Mouse (Mus musculus) liver, embryonic 14.5 days (tissue): ENCODE data around the gene Naglu. TPM values are rescaled to one million over a fixed set of nuclear protein-coding genes. Genes with fewer than 3 reads are reported as not detected.

Experiments used
- ATAC-seq: fragments of 200-750 bp; cut with Nextera tagmentation; 2 replicates; pipeline ENCODE4 v1.8.0; 2017; ENCODE audit warnings: moderate number of reproducible peaks, mild to moderate bottlenecking, moderate library complexity; ENCODE audit not compliant: insufficient read depth
- DNase-seq, 3 experiments: peaks; one replicate each; pipeline ENCODE4 v3.0.0-alpha.2; 2012 to 2013; ENCODE audit warnings: low read depth in 3 of 3, low spot score in 3 of 3
- H3K27ac ChIP-seq: fragments of 300-500 bp; sonication (generic); 2 replicates; pipeline ENCODE4 v1.5.1; 2014; ENCODE audit warnings: moderate library complexity, mild to moderate bottlenecking, control low read depth, inconsistent platforms
- H3K27me3 ChIP-seq: fragments of 300-500 bp; sonication (generic); 2 replicates; pipeline ENCODE4 v1.6.1; 2014; ENCODE audit warnings: mild to moderate bottlenecking, low read length, moderate library complexity; ENCODE audit not compliant: control insufficient read depth, insufficient read depth
- H3K36me3 ChIP-seq: fragments of 300-500 bp; sonication (generic); replicated peaks from 2 replicates; pipeline ENCODE4 v1.6.1; 2014; ENCODE audit warnings: low read depth; ENCODE audit not compliant: control insufficient read depth, insufficient read depth
- H3K4me1 ChIP-seq, 2 experiments: fragments of 200-500 bp in 1 of 2; fragments of 300-500 bp in 1 of 2; sonication (generic) in 1 of 2; replicated peaks; 2 replicates each; pipeline ENCODE4 v1.6.1; 2012 to 2014; ENCODE audit warnings: antibody characterized with exemption in 1 of 2, inconsistent platforms in 1 of 2, low read length in 1 of 2; ENCODE audit not compliant: control insufficient read depth in 2 of 2, insufficient read depth in 2 of 2
- H3K4me2 ChIP-seq: fragments of 300-500 bp; sonication (generic); 2 replicates; pipeline ENCODE4 v1.6.1; 2014; ENCODE audit warnings: low read depth, mild to moderate bottlenecking, control low read depth, moderate library complexity
- H3K4me3 ChIP-seq, 2 experiments: fragments of 200-500 bp in 1 of 2; fragments of 300-500 bp in 1 of 2; sonication (generic) in 1 of 2; 2 replicates each; pipeline ENCODE4 v1.5.1; 2012 to 2014; ENCODE audit warnings: low read depth in 2 of 2, low read length in 2 of 2, mild to moderate bottlenecking in 2 of 2, control low read depth in 1 of 2, inconsistent platforms in 1 of 2, moderate library complexity in 1 of 2; ENCODE audit not compliant: insufficient read depth in 1 of 2
- H3K9ac ChIP-seq: fragments of 300-500 bp; sonication (generic); replicated peaks from 2 replicates; pipeline ENCODE4 v1.6.1; 2014; ENCODE audit warnings: mild to moderate bottlenecking, control low read depth, moderate library complexity
- H3K9me3 ChIP-seq: fragments of 300-500 bp; sonication (generic); 2 replicates; pipeline ENCODE4 v1.6.1; 2016; ENCODE audit warnings: low read length, mixed read lengths; ENCODE audit not compliant: control insufficient read depth
- CTCF ChIP-seq: IDR thresholded peaks from 2 replicates; pipeline ENCODE4 v1.5.1; 2016; ENCODE audit warnings: antibody characterized with exemption, low read depth, control low read depth
- EP300 ChIP-seq: IDR thresholded peaks from 2 replicates; pipeline ENCODE4 v1.6.1; 2016; ENCODE audit warnings: antibody characterized with exemption, low read depth
- WGBS: fragments of 180-500 bp; shearing (Covaris S2); extraction: QIAGEN DNeasy Blood & Tissue Kit; methylation state at CpG from one replicate; pipeline ENCODE4 v1.1.7; 2014; ENCODE audit not compliant: insufficient replicate concordance; 5-methylcytosine and 5-hydroxymethylcytosine counted together
- polyA plus RNA-seq, 2 experiments: library from polyadenylated mRNA; depleted of rRNA in 1 of 2; stranded (reverse) in 1 of 2; unstranded in 1 of 2; fragments of >200 nt; fragmentation: Nextera tagmentation in 1 of 2; extraction: Ambion mirVana in 1 of 2; gene quantifications; 2 replicates each; pipeline versions ENCODE4 v1.2.1 to v1.2.3; 2012 to 2014

Gene Naglu
- polyA plus RNA-seq, 2 experiments: 3.4 to 4.3 TPM

GRCm38 (mm10) chr11:101030136-101030807 lies 39.5 kb upstream of the Naglu start:
- H3K4me2 ChIP-seq: no peak overlapping the region
- H3K9me3 ChIP-seq: no peaks in the 10 kb centered on the region
- WGBS: 92% methylated on average over 10 of the region's 10 CpGs
- TF ChIP-seq EP300 (no peak), CTCF (no peak)
- peaks cover 88% of the 10 kb centered on the region for H3K36me3 ChIP-seq
- DNase-seq (no peak), ATAC-seq (no peak)
- H3K9ac ChIP-seq: no peak overlapping the region
- H3K4me3 ChIP-seq: no peak overlapping the region
- no peak overlapping the region for H3K27ac ChIP-seq
- no peaks in the 10 kb centered on the region for H3K4me1 ChIP-seq
- no peaks in the 10 kb centered on the region for H3K27me3 ChIP-seq

- peaks cover 87% of the 10 kb centered on the region for H3K36me3 ChIP-seq
- no peak overlapping the region for H3K4me3 ChIP-seq
- no peak overlapping the region for H3K9ac ChIP-seq
- no peaks in the 10 kb centered on the region for H3K4me1 ChIP-seq
- no peak for TF ChIP-seq CTCF
- TF ChIP-seq EP300: no peak
- no peak overlapping the region for H3K27ac ChIP-seq
- DNase-seq (no peak), ATAC-seq (no peak)
- WGBS: 83% methylated on average over 4 of the region's 4 CpGs
- H3K4me2 ChIP-seq: no peak overlapping the region
- H3K27me3 ChIP-seq: no peaks in the 10 kb centered on the region
- no peaks in the 10 kb centered on the region for H3K9me3 ChIP-seq
These were observed 39.0 kb upstream of the Naglu start for GRCm38 (mm10) chr11:101030808-101031156.

- peaks cover 86% of the 10 kb centered on the region for H3K36me3 ChIP-seq
- H3K9ac ChIP-seq: no peak overlapping the region
- H3K4me3 ChIP-seq: no peak overlapping the region
- WGBS: 93% methylated on average over 1 of the region's 1 CpGs
- TF ChIP-seq CTCF (no peak), EP300 (no peak)
- H3K27me3 ChIP-seq: no peaks in the 10 kb centered on the region
- DNase-seq: no peak
- no peak overlapping the region for H3K4me2 ChIP-seq
- no peak for ATAC-seq
- H3K4me1 ChIP-seq: no peaks in the 10 kb centered on the region
- H3K27ac ChIP-seq: no peak overlapping the region
- no peaks in the 10 kb centered on the region for H3K9me3 ChIP-seq
These were observed 38.3 kb upstream of the Naglu start for GRCm38 (mm10) chr11:101031470-101031869.

GRCm38 (mm10) chr11:101033856-101034500 lies 35.8 kb upstream of the Naglu start:
- ATAC-seq: no peak
- H3K9me3 ChIP-seq: no peaks in the 10 kb centered on the region
- no peak overlapping the region for H3K4me3 ChIP-seq
- H3K36me3 ChIP-seq: peaks cover 89% of the 10 kb centered on the region
- no peak overlapping the region for H3K27ac ChIP-seq
- WGBS: 91% methylated on average over 17 of the region's 17 CpGs
- no peaks in the 10 kb centered on the region for H3K4me1 ChIP-seq
- no peak for TF ChIP-seq CTCF
- no peak for TF ChIP-seq EP300
- H3K9ac ChIP-seq: no peak overlapping the region
- no peak for DNase-seq
- H3K27me3 ChIP-seq: no peaks in the 10 kb centered on the region
- no peak overlapping the region for H3K4me2 ChIP-seq

GRCm38 (mm10) chr11:101034614-101035327 lies 35.0 kb upstream of the Naglu start:
- H3K36me3 ChIP-seq: peaks cover 91% of the 10 kb centered on the region

More at GRCm38 (mm10) chr11:101034614-101035327, 35.0 kb upstream of the Naglu start:
- no peak overlapping the region for H3K9ac ChIP-seq
- H3K4me3 ChIP-seq: no peak overlapping the region
- no peak overlapping the region for H3K27ac ChIP-seq
- H3K27me3 ChIP-seq: no peaks in the 10 kb centered on the region
- ATAC-seq (no peak), DNase-seq (no peak)
- H3K4me1 ChIP-seq: no peaks in the 10 kb centered on the region
- WGBS: 91% methylated on average over 8 of the region's 8 CpGs
- H3K4me2 ChIP-seq: no peak overlapping the region
- H3K9me3 ChIP-seq: no peaks in the 10 kb centered on the region
- no peak for TF ChIP-seq EP300
- TF ChIP-seq CTCF: no peak
